Mouse (Mus musculus): ENCODE data around the gene Trim7.

GRCm38 (mm10) chr11:48838181-48838797 lies 12.3 kb downstream of the Trim7 start:
- TF ChIP-seq POLR2A (IDR thresholded peaks at IDR 0.05; ENCODE audit: low read depth, low read length) (no peak), CTCF (conservative IDR thresholded peaks at IDR 0.05; ENCODE audit: insufficient read depth, insufficient read length, low read depth, low read length) (no peak)
